Mouse (Mus musculus) brain, embryonic 14.5 days (tissue): ENCODE measurements around the gene Gm20661.

Source experiments
- CTCF ChIP-seq: fragments of 200-500 bp; IDR thresholded peaks from 2 replicates; pipeline ENCODE4 v1.5.1; 2012; ENCODE audit warnings: inconsistent platforms, mild to moderate bottlenecking, moderate library complexity, borderline replicate concordance; ENCODE audit not compliant: insufficient read depth, insufficient read length; ENCODE audit errors: extremely low read depth
- POLR2A ChIP-seq: fragments of 200-500 bp; IDR thresholded peaks from 2 replicates; pipeline ENCODE4 v1.6.1; 2012; ENCODE audit warnings: mild to moderate bottlenecking, inconsistent platforms, borderline replicate concordance; ENCODE audit not compliant: poor library complexity, insufficient read depth, insufficient read length, severe bottlenecking; ENCODE audit errors: extremely low read depth

DNA sequence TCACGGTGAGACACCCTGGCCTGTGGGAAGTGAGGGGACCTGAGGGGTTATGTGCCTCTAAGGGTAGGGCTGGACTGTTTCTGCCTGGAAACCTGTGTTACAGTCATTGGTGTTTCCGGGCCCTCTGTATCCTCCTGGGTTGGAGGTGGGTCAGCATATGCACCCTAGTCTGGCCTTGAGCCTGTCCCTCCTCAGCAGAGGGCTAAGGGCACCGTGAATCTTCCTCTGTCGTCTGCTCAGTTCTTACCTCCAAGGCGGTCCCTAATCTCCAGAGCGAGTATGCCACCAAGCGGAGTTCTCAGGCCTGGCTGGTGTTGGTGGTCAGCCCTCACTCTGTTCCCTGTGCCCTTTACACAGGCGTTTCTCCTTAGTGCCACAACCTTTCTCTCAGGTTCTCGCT lies 19.9 kb upstream of the Gm20661 start:
- TF ChIP-seq CTCF (no peak), POLR2A (no peak)
